Mouse (Mus musculus) gastrocnemius, adult 2 months (tissue): ENCODE measurements around the gene Mycbp2. TPM values are rescaled to one million over a fixed set of nuclear protein-coding genes. Genes with fewer than 3 reads are reported as not detected.

Experiments
- DNase-seq: peaks from one replicate; pipeline ENCODE4 v3.0.0; 2022
- H3K27ac ChIP-seq: fragments of 200-600 bp; 2 replicates; pipeline ENCODE4 v1.8.1; 2022; ENCODE audit warnings: mild to moderate bottlenecking
- H3K4me3 ChIP-seq: fragments of 200-600 bp; 2 replicates; pipeline ENCODE4 v1.8.1; 2022; ENCODE audit warnings: mild to moderate bottlenecking, moderate library complexity
- CTCF ChIP-seq: fragments of 200-600 bp; IDR thresholded peaks from 2 replicates; pipeline ENCODE4 v1.8.1; 2022; ENCODE audit warnings: antibody characterized with exemption, mild to moderate bottlenecking, moderate library complexity
- intact Hi-C: fragments of 180-260 bp; cut with DNase I; formaldehyde crosslinking; loops from one replicate; pipeline ENCODE4 v1.15.1; 2025
- total RNA-seq, 2 experiments: library from RNA; stranded (reverse); gene quantifications; 2 replicates each; pipeline ENCODE4 v1.2.3; 2021

Mycbp2 gene
- total RNA-seq, 2 experiments from 2014 or later = 24.4 to 25.6 TPM

- intact Hi-C loops = no loop called here
- Histone ChIP-seq H3K27ac (no peak overlapping the region), H3K4me3 (no peak overlapping the region)
- no peak for DNase-seq
- TF ChIP-seq CTCF = no peak
Observed at GRCm38 (mm10) chr14:103114994-103115670, 231.5 kb downstream of the Mycbp2 start.

DNA sequence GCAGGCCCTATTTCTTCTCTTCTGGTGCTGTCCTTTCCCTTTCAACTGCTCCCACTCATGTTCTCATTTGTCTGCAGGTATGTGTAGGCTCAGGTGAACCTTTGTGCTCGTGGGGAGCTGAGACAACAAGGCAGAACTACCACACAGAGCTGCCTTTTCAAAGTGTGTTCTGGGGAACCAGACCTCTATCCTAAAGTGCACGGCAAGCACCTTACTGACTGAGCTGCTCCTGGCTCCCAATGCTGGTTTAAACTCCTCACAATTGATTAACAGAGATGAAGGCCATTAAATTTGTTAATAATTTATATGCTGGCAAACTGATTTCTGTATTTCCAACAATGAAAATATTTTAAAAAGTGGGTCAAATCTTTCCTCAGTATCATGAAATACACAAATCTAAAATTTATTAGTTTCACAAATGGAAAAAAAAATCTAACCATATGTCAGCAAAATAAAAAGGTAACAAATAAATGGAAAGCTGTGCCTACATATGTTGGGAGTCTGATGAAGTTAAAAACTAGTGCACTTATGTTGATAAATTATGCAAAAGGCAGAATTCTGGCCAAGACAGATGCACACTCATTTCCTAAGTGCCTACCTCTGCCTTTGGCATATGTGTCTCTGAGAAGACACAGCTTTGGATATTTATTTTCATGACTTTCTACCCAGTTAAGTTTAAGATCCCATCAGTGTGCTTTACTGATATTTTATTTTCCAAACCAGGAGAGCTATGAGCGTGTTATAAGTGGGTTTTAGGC is 233.8 kb downstream of the Mycbp2 start:
- TF ChIP-seq CTCF = no peak
- no peak overlapping the region for H3K27ac ChIP-seq
- no peak for DNase-seq
- intact Hi-C loops = no loop called here
- no peak overlapping the region for H3K4me3 ChIP-seq

DNA sequence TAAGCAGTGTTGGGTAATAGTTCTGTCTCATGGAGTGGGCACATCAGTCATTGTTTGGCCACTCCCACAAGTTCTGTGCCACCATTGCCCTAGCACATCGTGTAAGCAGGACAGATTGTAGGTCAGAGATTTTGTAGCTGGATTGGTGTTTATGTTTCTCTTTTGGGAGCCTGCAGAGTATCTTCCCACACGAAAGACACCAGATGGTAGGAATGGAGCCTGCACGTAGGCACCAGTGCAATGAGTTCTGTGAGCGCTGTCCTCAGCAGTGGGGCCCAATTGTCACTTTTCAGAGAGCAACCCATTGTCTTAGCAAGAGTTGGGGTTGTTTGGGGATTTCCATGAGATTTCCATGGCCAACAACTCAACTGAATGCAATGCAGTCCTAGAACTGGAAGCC is 236.6 kb downstream of the Mycbp2 start:
- intact Hi-C loops = no loop called here
- no peak for DNase-seq
- no peak for TF ChIP-seq CTCF
- Histone ChIP-seq H3K27ac (no peak overlapping the region), H3K4me3 (no peak overlapping the region)

DNA sequence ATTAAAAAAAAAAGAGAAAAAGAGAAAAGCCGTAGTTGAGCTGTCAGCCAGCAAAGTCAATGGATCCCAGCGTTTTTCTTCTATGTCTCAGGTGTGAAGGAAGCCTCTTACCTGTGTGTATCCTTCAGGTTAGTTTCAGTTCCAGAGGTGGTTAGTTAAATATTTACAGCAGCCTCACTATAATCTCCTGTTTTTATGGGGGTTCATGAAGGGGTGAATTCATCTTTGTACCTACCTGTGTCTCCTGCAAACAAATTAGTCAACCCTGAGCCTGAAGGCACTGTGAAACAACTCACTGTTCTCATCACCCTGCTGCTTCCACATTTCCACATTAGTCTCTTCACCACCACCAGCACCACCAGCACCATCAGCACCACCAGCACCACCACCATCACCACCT is 240.3 kb downstream of the Mycbp2 start:
- Histone ChIP-seq H3K4me3 (no peak overlapping the region), H3K27ac (no peak overlapping the region)
- DNase-seq = no peak
- TF ChIP-seq CTCF = no peak
- intact Hi-C loops = no loop called here

- Histone ChIP-seq H3K4me3 (no peak overlapping the region), H3K27ac (peak overlapping the region; percentile 32; the same call in 1 of the 2 replicates)
- TF ChIP-seq CTCF = no peak
- intact Hi-C loops = loop anchor here (5.0 kb wide), 1 partner anchor 244 kb away; the partner anchor contains the start of gene Mycbp2
- no peak for DNase-seq
Observed at GRCm38 (mm10) chr14:103102731-103103335, 243.8 kb downstream of the Mycbp2 start.

DNA sequence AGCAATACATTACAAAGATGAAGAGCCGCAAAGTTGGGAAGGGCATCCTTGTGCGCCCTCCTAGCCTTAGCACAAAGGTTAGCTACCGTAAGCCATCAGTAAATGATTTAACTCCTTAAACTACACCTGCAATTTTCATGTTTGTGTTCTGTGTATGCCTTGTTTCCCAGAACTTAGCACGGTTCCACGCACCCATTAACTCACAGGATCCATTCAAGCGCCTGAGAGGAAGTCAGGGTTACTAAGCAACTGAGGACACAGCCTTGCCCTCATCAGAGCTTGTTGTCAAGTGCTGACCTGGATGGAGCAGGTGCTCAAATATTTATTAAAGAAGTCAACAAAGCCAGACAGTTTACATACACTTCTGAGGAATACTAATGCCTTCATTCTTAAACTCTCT is 244.4 kb downstream of the Mycbp2 start:
- Histone ChIP-seq H3K4me3 (no peak overlapping the region), H3K27ac (no peak overlapping the region)
- TF ChIP-seq CTCF = no peak
- intact Hi-C loops = loop anchor here (5.0 kb wide), 1 partner anchor 245 kb away; the partner anchor contains the start of gene Mycbp2
- DNase-seq = no peak

- TF ChIP-seq CTCF = no peak
- Histone ChIP-seq H3K27ac (peak overlapping the region; percentile 100; the same call in 1 of the 2 replicates), H3K4me3 (no peak overlapping the region)
- intact Hi-C loops = loop anchor here (5.0 kb wide), 1 partner anchor 246 kb away; the partner anchor contains the start of gene Mycbp2
- no peak for DNase-seq
Observed at GRCm38 (mm10) chr14:103101171-103101570, 245.4 kb downstream of the Mycbp2 start.

DNA sequence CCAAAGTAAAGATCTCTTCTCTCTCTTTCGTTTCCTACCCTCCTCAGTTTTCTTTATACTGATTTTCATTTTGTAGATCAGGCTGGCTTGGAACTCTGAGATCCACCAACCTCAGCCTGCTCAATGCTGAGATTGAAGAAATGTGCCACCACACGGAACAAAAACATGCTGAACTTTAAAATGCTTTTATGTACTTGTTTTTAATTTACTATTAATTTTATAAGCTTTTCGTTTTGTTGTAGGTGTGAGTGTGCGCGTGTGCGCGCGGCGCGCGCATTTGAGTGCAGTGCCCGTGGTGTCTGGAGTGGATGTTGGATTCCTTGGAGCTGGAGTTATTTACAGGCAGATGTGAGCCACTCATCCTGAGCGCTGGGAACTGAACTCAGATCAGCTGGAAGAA is 246.3 kb downstream of the Mycbp2 start:
- intact Hi-C loops = loop anchor here (5.0 kb wide), 1 partner anchor 247 kb away; the partner anchor contains the start of gene Mycbp2
- TF ChIP-seq CTCF = no peak
- no peak for DNase-seq
- Histone ChIP-seq H3K27ac (peak overlapping the region; percentile 100), H3K4me3 (peak overlapping the region; percentile 97)

GRCm38 (mm10) chr14:103099238-103099933 is 247.2 kb downstream of the Mycbp2 start, which contains the start of gene Fbxl3:
Gene Fbxl3, minus strand, starts transcription at chr14:103099566.
- intact Hi-C loops = loop anchor here (1.0 kb wide), 1 partner anchor 29 kb away; the partner anchor contains the start of gene Cln5
- peak within 1 kb of the TSS; percentile 97 for H3K4me3 ChIP-seq
- peak within 1 kb of the TSS; percentile 100 for H3K27ac ChIP-seq
- TF ChIP-seq CTCF = peak; percentile 2; the same call in 1 of the 2 replicates
- DNase-seq = peak; percentile 97

GRCm38 (mm10) chr14:103098587-103099235 is 247.9 kb downstream of the Mycbp2 start:
- Histone ChIP-seq H3K4me3 (peak overlapping the region; percentile 97), H3K27ac (peak overlapping the region; percentile 100)
- DNase-seq = peak; percentile 96
- intact Hi-C loops = loop anchor here (1.0 kb wide), 1 partner anchor 28 kb away; the partner anchor contains the start of gene Cln5
- TF ChIP-seq CTCF = no peak

DNA sequence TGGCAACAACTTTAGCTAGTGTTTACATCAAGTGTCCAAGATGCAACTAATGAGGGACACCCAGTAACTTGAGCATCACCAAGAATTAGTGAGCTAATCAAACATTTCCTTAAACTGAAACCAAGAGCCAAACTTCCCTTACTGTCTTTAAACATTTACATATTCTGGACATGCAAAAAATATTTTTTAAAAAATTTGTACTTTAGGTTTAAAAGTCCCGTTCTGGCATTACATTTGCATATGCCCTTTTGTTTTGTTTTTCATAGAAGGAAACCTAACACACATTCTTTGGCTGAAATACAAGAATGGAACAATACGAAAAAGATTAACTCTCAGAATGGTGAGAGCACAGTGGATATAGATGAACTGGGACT is 248.4 kb downstream of the Mycbp2 start:
- H3K27ac ChIP-seq = peak overlapping the region; percentile 100
- peak overlapping the region; percentile 97 for H3K4me3 ChIP-seq
- TF ChIP-seq CTCF = no peak
- intact Hi-C loops = no loop called here
- DNase-seq = no peak

DNA sequence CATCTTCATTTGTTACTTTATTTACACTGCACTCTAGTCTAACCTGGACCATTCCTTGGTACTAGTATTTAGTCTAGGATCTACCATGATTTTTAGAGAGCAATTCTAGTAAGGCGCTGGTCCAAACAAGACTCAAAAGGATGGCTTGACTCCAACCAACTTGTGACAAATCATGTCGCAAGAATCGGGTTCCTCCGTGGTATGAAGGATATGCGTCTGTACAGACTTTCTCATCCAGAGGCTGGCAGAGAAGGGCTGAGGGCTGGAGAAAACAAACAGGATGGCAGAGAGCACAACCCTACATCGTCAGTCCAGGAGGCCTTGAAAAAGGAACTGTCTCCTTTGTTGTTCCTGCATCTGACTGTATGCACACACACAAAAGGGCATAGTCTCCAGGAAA is 250.0 kb downstream of the Mycbp2 start:
- intact Hi-C loops = no loop called here
- H3K4me3 ChIP-seq = peak overlapping the region; percentile 97

More for the DNA sequence above, 250.0 kb downstream of the Mycbp2 start:
- peak overlapping the region; percentile 100 for H3K27ac ChIP-seq
- no peak for DNase-seq
- TF ChIP-seq CTCF = no peak
